Mouse (Mus musculus): ENCODE measurements around the gene Nek4. TPM values are rescaled to one million over a fixed set of nuclear protein-coding genes. Genes with fewer than 3 reads are reported as not detected.
A peak's percentile ranks its signal among the peaks of the same experiment; 100 is the strongest.

The Nek4 gene
- polyA plus RNA-seq, 1 experiment, result 15.5 TPM

DNA sequence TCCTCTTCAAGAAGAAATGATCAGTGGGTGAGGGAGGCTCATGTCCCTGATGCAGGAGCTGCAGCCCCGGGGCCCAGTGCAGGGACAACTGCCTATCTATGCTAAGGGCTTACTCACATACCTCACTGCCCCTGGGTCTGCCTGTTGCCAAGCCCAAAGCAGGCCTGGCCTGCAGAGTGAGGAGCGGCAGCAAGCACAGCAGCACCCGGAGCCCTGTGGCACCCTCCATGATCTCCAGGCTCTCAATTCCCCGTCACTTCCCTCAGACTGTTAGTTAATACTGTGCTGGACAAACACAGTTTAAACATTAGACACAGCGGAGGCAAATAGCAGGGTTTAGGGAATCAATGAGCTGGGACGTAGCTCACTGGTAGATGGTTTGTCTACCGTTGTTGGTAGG, 8.1 kb upstream of the Nek4 start, which contains the start of gene Itih1:
TSS of gene Itih1 (minus strand) at position 252 of the 400 bp plus-strand sequence.
- Histone ChIP-seq H3K27ac (ENCODE audit: insufficient read depth, low read length) (no peak within 1 kb of the TSS), H3K27me3 (ENCODE audit: control insufficient read depth, insufficient read depth, low read length) (no peaks in the 10 kb centered on the region), H3K4me3 (replicated peaks; ENCODE audit: insufficient read depth, low read depth, low read length) (no peak within 1 kb of the TSS), H3K4me1 (ENCODE audit: control insufficient read depth, insufficient read depth, low read length) (no peaks in the 10 kb centered on the region)
- DNase-seq, result no peak
- 84% methylated on average over 7 of the region's 7 CpGs for WGBS
- TF ChIP-seq CTCF (IDR thresholded peaks at IDR 0.05; ENCODE audit: borderline replicate concordance, insufficient read depth, low read depth, low read length) (no peak), POLR2A (IDR thresholded peaks at IDR 0.05; ENCODE audit: borderline replicate concordance, insufficient read depth, low read length) (no peak)

- H3K4me3 ChIP-seq (replicated peaks; ENCODE audit: insufficient read depth, low read depth, low read length), result no peak overlapping the region
- H3K27ac ChIP-seq (ENCODE audit: insufficient read depth, low read length), result no peak overlapping the region
- TF ChIP-seq CTCF (IDR thresholded peaks at IDR 0.05; ENCODE audit: borderline replicate concordance, insufficient read depth, low read depth, low read length), result peak; percentile 42; the same call in 1 of the 2 replicates
- no peak for TF ChIP-seq POLR2A (IDR thresholded peaks at IDR 0.05; ENCODE audit: borderline replicate concordance, insufficient read depth, low read length)
- no peaks in the 10 kb centered on the region for H3K27me3 ChIP-seq (ENCODE audit: control insufficient read depth, insufficient read depth, low read length)
- DNase-seq, result peak; percentile 15 to 25
- 63% methylated on average over 11 of the region's 11 CpGs for WGBS
- no peaks in the 10 kb centered on the region for H3K4me1 ChIP-seq (ENCODE audit: control insufficient read depth, insufficient read depth, low read length)
Measured at GRCm38 (mm10) chr14:30943860-30944674, 7.1 kb upstream of the Nek4 start.

DNA sequence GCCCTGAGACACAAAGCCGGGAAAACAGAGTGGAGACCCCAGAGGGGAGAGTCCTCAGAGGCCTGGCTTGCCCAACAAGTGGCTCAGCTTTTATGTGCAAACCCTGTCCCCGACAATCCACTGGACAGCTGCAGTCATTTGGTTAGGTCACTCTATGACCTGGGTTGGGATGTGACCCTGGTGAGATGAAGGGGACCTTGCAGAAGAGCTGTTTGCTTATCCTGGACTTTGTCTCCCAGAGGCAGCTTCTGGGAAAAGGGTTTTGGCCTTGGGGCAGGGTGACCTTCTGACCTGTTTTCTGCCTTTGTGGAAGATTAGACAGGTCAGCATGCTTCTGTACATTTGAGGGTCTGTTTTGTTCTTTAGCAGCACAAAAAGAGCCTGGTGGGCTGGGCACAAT, 6.4 kb upstream of the Nek4 start:
- no peak for TF ChIP-seq POLR2A (IDR thresholded peaks at IDR 0.05; ENCODE audit: borderline replicate concordance, insufficient read depth, low read length)
- TF ChIP-seq CTCF (IDR thresholded peaks at IDR 0.05; ENCODE audit: borderline replicate concordance, insufficient read depth, low read depth, low read length), result no peak
- no peak overlapping the region for H3K27ac ChIP-seq (ENCODE audit: insufficient read depth, low read length)
- DNase-seq, result no peak
- no peaks in the 10 kb centered on the region for H3K27me3 ChIP-seq (ENCODE audit: control insufficient read depth, insufficient read depth, low read length)
- H3K4me1 ChIP-seq (ENCODE audit: control insufficient read depth, insufficient read depth, low read length), result no peaks in the 10 kb centered on the region
- H3K4me3 ChIP-seq (replicated peaks; ENCODE audit: insufficient read depth, low read depth, low read length), result no peak overlapping the region
- WGBS, result 81% methylated on average over 2 of the region's 2 CpGs

DNA sequence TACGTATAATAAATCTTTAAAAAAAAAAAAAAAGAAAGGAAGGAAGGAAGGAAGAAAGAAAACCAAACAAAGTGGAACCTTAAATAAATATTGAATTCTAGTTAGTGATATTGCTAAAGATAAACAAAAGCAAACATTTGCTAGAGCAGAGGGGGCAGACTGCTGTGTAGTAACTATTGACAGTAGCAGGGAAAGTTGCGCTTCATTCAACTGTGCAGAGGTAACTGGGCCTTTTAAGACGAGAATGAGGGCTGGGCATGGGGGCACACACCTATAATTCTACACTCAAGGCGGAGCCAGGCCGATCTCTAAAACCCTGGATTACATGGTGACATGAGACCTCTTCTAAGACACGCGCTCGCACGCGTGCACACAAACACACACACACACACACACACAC, 1.2 kb upstream of the Nek4 start:
- Histone ChIP-seq H3K27me3 (ENCODE audit: control insufficient read depth, insufficient read depth, low read length) (no peaks in the 10 kb centered on the region), H3K4me3 (replicated peaks; ENCODE audit: insufficient read depth, low read depth, low read length) (no peak overlapping the region), H3K27ac (ENCODE audit: insufficient read depth, low read length) (no peak overlapping the region), H3K4me1 (ENCODE audit: control insufficient read depth, insufficient read depth, low read length) (no peaks in the 10 kb centered on the region)
- TF ChIP-seq POLR2A (IDR thresholded peaks at IDR 0.05; ENCODE audit: borderline replicate concordance, insufficient read depth, low read length) (no peak), CTCF (IDR thresholded peaks at IDR 0.05; ENCODE audit: borderline replicate concordance, insufficient read depth, low read depth, low read length) (no peak)
- no peak for DNase-seq
- WGBS, result 97% methylated on average over 10 of the region's 10 CpGs

DNA sequence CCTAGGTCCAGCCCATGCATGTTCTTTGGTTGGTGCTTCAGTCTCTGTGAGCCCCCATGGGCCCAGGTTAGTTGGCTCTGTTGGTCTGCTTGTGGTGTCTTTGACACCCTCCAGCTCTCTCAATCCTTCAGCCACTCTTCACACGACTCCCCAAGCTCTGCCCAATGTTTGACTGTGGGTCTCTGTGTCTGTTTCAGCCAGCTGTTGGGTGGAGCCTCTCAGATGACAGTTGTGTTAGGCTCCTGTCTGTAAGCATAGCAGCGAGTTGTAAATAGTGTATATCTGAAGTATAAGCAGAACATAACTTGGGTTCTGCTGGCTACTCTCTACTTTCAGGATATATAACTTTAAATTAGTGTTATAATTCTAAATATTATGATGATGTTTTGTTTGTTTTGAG, 7.3 kb downstream of the Nek4 start:
- WGBS, result 68% methylated on average over 2 of the region's 2 CpGs
- no peak overlapping the region for H3K27ac ChIP-seq (ENCODE audit: insufficient read depth, low read length)
- H3K4me1 ChIP-seq (ENCODE audit: control insufficient read depth, insufficient read depth, low read length), result no peaks in the 10 kb centered on the region
- no peak for DNase-seq
- H3K4me3 ChIP-seq (replicated peaks; ENCODE audit: insufficient read depth, low read depth, low read length), result no peak overlapping the region
- H3K27me3 ChIP-seq (ENCODE audit: control insufficient read depth, insufficient read depth, low read length), result no peaks in the 10 kb centered on the region
- TF ChIP-seq POLR2A (IDR thresholded peaks at IDR 0.05; ENCODE audit: borderline replicate concordance, insufficient read depth, low read length), result no peak

GRCm38 (mm10) chr14:30959031-30959430, 7.9 kb downstream of the Nek4 start:
- DNase-seq, result no peak

GRCm38 (mm10) chr14:30960366-30960765, 9.2 kb downstream of the Nek4 start:
- no peak for TF ChIP-seq CTCF (IDR thresholded peaks at IDR 0.05; ENCODE audit: borderline replicate concordance, insufficient read depth, low read depth, low read length)
- no peak for TF ChIP-seq POLR2A (IDR thresholded peaks at IDR 0.05; ENCODE audit: borderline replicate concordance, insufficient read depth, low read length)
- no peak overlapping the region for H3K4me3 ChIP-seq (replicated peaks; ENCODE audit: insufficient read depth, low read depth, low read length)
- 88% methylated on average over 1 of the region's 1 CpGs for WGBS
- DNase-seq, result no peak
- H3K27ac ChIP-seq (ENCODE audit: insufficient read depth, low read length), result no peak overlapping the region
- H3K27me3 ChIP-seq (ENCODE audit: control insufficient read depth, insufficient read depth, low read length), result no peaks in the 10 kb centered on the region
- H3K4me1 ChIP-seq (ENCODE audit: control insufficient read depth, insufficient read depth, low read length), result no peaks in the 10 kb centered on the region

More at GRCm38 (mm10) chr14:30959031-30959430, 7.9 kb downstream of the Nek4 start:
- Histone ChIP-seq H3K4me1 (ENCODE audit: control insufficient read depth, insufficient read depth, low read length) (no peaks in the 10 kb centered on the region), H3K4me3 (replicated peaks; ENCODE audit: insufficient read depth, low read depth, low read length) (no peak overlapping the region), H3K27ac (ENCODE audit: insufficient read depth, low read length) (no peak overlapping the region), H3K27me3 (ENCODE audit: control insufficient read depth, insufficient read depth, low read length) (no peaks in the 10 kb centered on the region)
- TF ChIP-seq POLR2A (IDR thresholded peaks at IDR 0.05; ENCODE audit: borderline replicate concordance, insufficient read depth, low read length) (no peak), CTCF (IDR thresholded peaks at IDR 0.05; ENCODE audit: borderline replicate concordance, insufficient read depth, low read depth, low read length) (no peak)
- WGBS, result 96% methylated on average over 4 of the region's 4 CpGs

GRCm38 (mm10) chr14:30974204-30974603, 23.0 kb downstream of the Nek4 start:
- H3K4me1 ChIP-seq (ENCODE audit: control insufficient read depth, insufficient read depth, low read length), result 0 out of 2 replicates have a peak, but pooled peaks cover 2% of the 10 kb centered on the region
- 49% methylated on average over 6 of the region's 6 CpGs for WGBS
- no peaks in the 10 kb centered on the region for H3K27me3 ChIP-seq (ENCODE audit: control insufficient read depth, insufficient read depth, low read length)
- peak in 1 of 2 experiments; percentile 66 for DNase-seq
- H3K27ac ChIP-seq (ENCODE audit: insufficient read depth, low read length), result no peak overlapping the region
- no peak for TF ChIP-seq POLR2A (IDR thresholded peaks at IDR 0.05; ENCODE audit: borderline replicate concordance, insufficient read depth, low read length)
- TF ChIP-seq CTCF (IDR thresholded peaks at IDR 0.05; ENCODE audit: borderline replicate concordance, insufficient read depth, low read depth, low read length), result no peak
- H3K4me3 ChIP-seq (replicated peaks; ENCODE audit: insufficient read depth, low read depth, low read length), result no peak overlapping the region

All from cerebellum, adult 2 months (tissue).